Mouse (Mus musculus) heart, embryonic 11.5 days (tissue): ENCODE measurements around the gene Sufu. TPM values are rescaled to one million over a fixed set of nuclear protein-coding genes. Genes with fewer than 3 reads are reported as not detected.

ENCODE experiments used
- ATAC-seq: fragments of 200-750 bp; cut with Nextera tagmentation; replicated peaks from 2 replicates; pipeline ENCODE4 v1.8.0; 2017; ENCODE audit warnings: moderate library complexity; ENCODE audit not compliant: insufficient number of reproducible peaks, low FRiP score, low TSS enrichment
- H3K27ac ChIP-seq: fragments of 300-500 bp; sonication (generic); 2 replicates; pipeline ENCODE4 v1.5.1; 2014; ENCODE audit warnings: mild to moderate bottlenecking, low read depth, low read length
- H3K27me3 ChIP-seq: fragments of 300-500 bp; sonication (generic); 2 replicates; pipeline ENCODE4 v1.6.1; 2014; ENCODE audit warnings: mild to moderate bottlenecking, low read length, mixed read lengths; ENCODE audit not compliant: control insufficient read depth, insufficient read depth
- H3K36me3 ChIP-seq: fragments of 300-500 bp; sonication (generic); 2 replicates; pipeline ENCODE4 v1.6.1; 2014; ENCODE audit warnings: mild to moderate bottlenecking, low read length, moderate library complexity, mixed read lengths; ENCODE audit not compliant: control insufficient read depth, insufficient read depth
- H3K4me1 ChIP-seq: fragments of 300-500 bp; sonication (generic); 2 replicates; pipeline ENCODE4 v1.6.1; 2014; ENCODE audit warnings: low read length; ENCODE audit not compliant: control insufficient read depth, insufficient read depth
- H3K4me2 ChIP-seq: fragments of 300-500 bp; sonication (generic); 2 replicates; pipeline ENCODE4 v1.6.1; 2014; ENCODE audit warnings: mild to moderate bottlenecking, moderate library complexity
- H3K4me3 ChIP-seq: fragments of 300-500 bp; sonication (generic); 2 replicates; pipeline ENCODE4 v1.5.1; 2014; ENCODE audit warnings: low read depth, low read length
- H3K9ac ChIP-seq: fragments of 300-500 bp; sonication (generic); 2 replicates; pipeline ENCODE4 v1.6.1; 2014; ENCODE audit warnings: mild to moderate bottlenecking, low read depth, low read length, moderate library complexity
- H3K9me3 ChIP-seq: fragments of 300-500 bp; sonication (generic); replicated peaks from 2 replicates; pipeline ENCODE4 v1.6.1; 2016; ENCODE audit warnings: low read length; ENCODE audit not compliant: control insufficient read depth
- WGBS: fragments of 180-500 bp; shearing (Covaris S2); extraction: QIAGEN DNeasy Blood & Tissue Kit; methylation state at CpG from one replicate; pipeline ENCODE4 v1.1.7; 2014; ENCODE audit not compliant: insufficient replicate concordance; 5-methylcytosine and 5-hydroxymethylcytosine counted together
- polyA plus RNA-seq: library from polyadenylated mRNA; unstranded; fragments of >200 nt; fragmentation: Nextera tagmentation; extraction: Ambion mirVana; gene quantifications from 2 replicates; pipeline ENCODE4 v1.2.1, GENCODE M21; 2014

Gene Sufu
- polyA plus RNA-seq, 1 experiment from 2014 or later = 21.5 TPM

- Histone ChIP-seq H3K27me3 (no peaks in the 10 kb centered on the region), H3K9ac (no peak overlapping the region), H3K9me3 (no peaks in the 10 kb centered on the region), H3K36me3 (peaks cover 27% of the 10 kb centered on the region), H3K4me3 (no peak overlapping the region), H3K4me2 (no peak overlapping the region), H3K27ac (peak overlapping the region; percentile 16; the same call in 1 of the 2 replicates), H3K4me1 (peaks cover 73% of the 10 kb centered on the region)
- ATAC-seq = no peak
- 68% methylated on average over 3 of the region's 3 CpGs for WGBS
These were observed 112.0 kb downstream of the Sufu start for GRCm38 (mm10) chr19:46508738-46509137.

DNA sequence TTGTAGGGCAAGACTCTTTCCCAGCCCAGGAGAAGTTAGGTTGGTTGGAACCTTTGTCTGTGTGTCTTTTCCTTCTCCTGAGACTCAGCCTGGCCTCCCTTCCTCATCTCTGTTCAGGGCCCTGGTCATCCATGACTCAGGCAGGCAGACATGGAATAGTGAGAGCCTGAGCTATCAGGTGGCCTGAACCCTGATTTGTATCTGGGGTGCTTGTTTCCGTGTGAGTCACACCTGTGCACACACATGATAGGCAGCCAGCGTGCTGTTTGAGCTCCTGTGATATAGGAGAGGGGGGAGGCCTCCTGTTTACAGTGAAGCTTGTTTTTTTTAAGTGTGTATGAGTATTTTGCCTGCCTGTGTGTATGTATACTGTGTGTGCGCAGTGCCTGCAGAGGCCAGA, 112.5 kb downstream of the Sufu start:
- Histone ChIP-seq H3K27ac (peak overlapping the region; percentile 16; the same call in 1 of the 2 replicates), H3K4me3 (no peak overlapping the region), H3K4me1 (peaks cover 71% of the 10 kb centered on the region), H3K36me3 (peaks cover 32% of the 10 kb centered on the region), H3K9ac (no peak overlapping the region), H3K27me3 (no peaks in the 10 kb centered on the region), H3K4me2 (no peak overlapping the region), H3K9me3 (no peaks in the 10 kb centered on the region)
- whole genome bisulfite sequencing = 71% methylated on average over 3 of the region's 3 CpGs
- ATAC-seq = no peak

GRCm38 (mm10) chr19:46509736-46510135, 113.0 kb downstream of the Sufu start:
- ATAC-seq = no peak
- H3K9ac ChIP-seq = no peak overlapping the region
- no peak overlapping the region for H3K4me2 ChIP-seq
- no peaks in the 10 kb centered on the region for H3K27me3 ChIP-seq
- no peak overlapping the region for H3K27ac ChIP-seq
- no peak overlapping the region for H3K4me3 ChIP-seq
- peaks cover 67% of the 10 kb centered on the region for H3K4me1 ChIP-seq
- H3K9me3 ChIP-seq = no peaks in the 10 kb centered on the region
- 79% methylated on average over 4 of the region's 4 CpGs for WGBS
- peaks cover 37% of the 10 kb centered on the region for H3K36me3 ChIP-seq

GRCm38 (mm10) chr19:46510401-46510800, 113.7 kb downstream of the Sufu start:
- no peaks in the 10 kb centered on the region for H3K9me3 ChIP-seq
- H3K4me3 ChIP-seq = no peak overlapping the region
- peaks cover 44% of the 10 kb centered on the region for H3K36me3 ChIP-seq
- H3K27me3 ChIP-seq = no peaks in the 10 kb centered on the region
- H3K4me2 ChIP-seq = no peak overlapping the region
- no peak overlapping the region for H3K9ac ChIP-seq
- 0 out of 2 replicates have a peak overlapping the region, but pooled peaks have one; percentile 46 for H3K27ac ChIP-seq
- no peak for ATAC-seq
- 58% methylated on average over 5 of the region's 5 CpGs for WGBS
- H3K4me1 ChIP-seq = peaks cover 60% of the 10 kb centered on the region

- peak overlapping the region; percentile 15; the same call in 1 of the 2 replicates for H3K27ac ChIP-seq
- peaks cover 56% of the 10 kb centered on the region for H3K4me1 ChIP-seq
- no peak overlapping the region for H3K9ac ChIP-seq
- H3K9me3 ChIP-seq = no peaks in the 10 kb centered on the region
- no peak overlapping the region for H3K4me3 ChIP-seq
- no peak overlapping the region for H3K4me2 ChIP-seq
- WGBS = 59% methylated on average over 3 of the region's 3 CpGs
- no peak for ATAC-seq
- peaks cover 44% of the 10 kb centered on the region for H3K36me3 ChIP-seq
- H3K27me3 ChIP-seq = no peaks in the 10 kb centered on the region
These were observed 114.1 kb downstream of the Sufu start for GRCm38 (mm10) chr19:46510824-46511223.

GRCm38 (mm10) chr19:46511263-46511662, 114.6 kb downstream of the Sufu start:
- WGBS = 85% methylated on average over 10 of the region's 10 CpGs
- no peak for ATAC-seq
- H3K36me3 ChIP-seq = peaks cover 43% of the 10 kb centered on the region
- no peaks in the 10 kb centered on the region for H3K27me3 ChIP-seq
- H3K9ac ChIP-seq = no peak overlapping the region
- no peaks in the 10 kb centered on the region for H3K9me3 ChIP-seq
- peaks cover 52% of the 10 kb centered on the region for H3K4me1 ChIP-seq
- no peak overlapping the region for H3K4me2 ChIP-seq
- peak overlapping the region; percentile 15; the same call in 1 of the 2 replicates for H3K27ac ChIP-seq
- no peak overlapping the region for H3K4me3 ChIP-seq

DNA sequence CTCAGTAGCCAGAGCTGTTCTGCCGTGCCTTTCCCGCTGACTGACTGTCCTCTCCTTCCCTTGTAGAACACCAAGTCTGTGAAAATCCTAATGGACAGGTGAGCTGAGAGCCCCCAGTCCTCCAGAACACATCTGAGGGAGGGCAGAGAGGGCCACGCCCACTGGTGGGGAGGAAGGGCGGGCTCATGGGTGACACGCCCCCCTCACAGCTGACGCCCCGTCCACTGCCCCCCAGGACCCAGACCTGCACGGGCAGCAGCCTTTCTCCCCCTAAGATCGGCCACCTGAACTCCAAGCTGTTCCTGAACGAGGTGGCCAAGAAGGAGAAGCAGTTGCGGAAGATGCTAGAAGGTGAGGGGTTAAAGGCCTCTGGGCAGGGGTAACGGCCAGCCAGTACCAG, 117.7 kb downstream of the Sufu start:
- Histone ChIP-seq H3K4me3 (no peak overlapping the region), H3K4me1 (peaks cover 40% of the 10 kb centered on the region), H3K27ac (no peak overlapping the region), H3K9me3 (no peaks in the 10 kb centered on the region), H3K9ac (no peak overlapping the region), H3K27me3 (no peaks in the 10 kb centered on the region), H3K36me3 (peaks cover 34% of the 10 kb centered on the region), H3K4me2 (no peak overlapping the region)
- 85% methylated on average over 12 of the region's 12 CpGs for WGBS
- no peak for ATAC-seq

DNA sequence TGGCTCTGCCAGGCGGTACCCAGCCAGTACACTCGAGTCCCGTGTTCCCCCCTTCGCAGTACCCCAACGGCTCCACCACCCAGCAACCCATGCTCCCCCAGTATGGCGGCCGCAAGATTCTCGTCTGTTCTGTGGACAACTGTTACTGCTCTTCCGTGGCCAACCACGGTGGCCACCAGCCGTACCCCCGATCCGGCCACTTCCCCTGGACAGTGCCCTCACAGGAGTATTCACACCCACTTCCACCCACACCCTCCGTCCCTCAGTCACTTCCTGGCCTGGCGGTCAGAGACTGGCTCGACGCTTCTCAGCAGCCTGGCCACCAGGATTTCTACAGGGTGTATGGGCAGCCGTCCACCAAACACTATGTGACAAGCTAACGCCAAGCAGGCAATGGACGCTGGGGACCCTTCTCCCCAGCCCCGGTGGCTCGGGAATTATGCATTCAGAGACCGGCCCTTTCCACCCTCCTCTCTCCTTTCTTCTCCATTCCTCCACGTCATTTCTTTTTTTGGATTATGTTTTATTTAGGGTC, 118.7 kb downstream of the Sufu start:
- 90% methylated on average over 24 of the region's 24 CpGs for WGBS
- H3K27ac ChIP-seq = no peak overlapping the region
- H3K27me3 ChIP-seq = no peaks in the 10 kb centered on the region
- no peak overlapping the region for H3K4me3 ChIP-seq
- no peak for ATAC-seq
- peaks cover 30% of the 10 kb centered on the region for H3K4me1 ChIP-seq
- no peak overlapping the region for H3K4me2 ChIP-seq
- H3K9ac ChIP-seq = no peak overlapping the region
- no peaks in the 10 kb centered on the region for H3K9me3 ChIP-seq
- peaks cover 34% of the 10 kb centered on the region for H3K36me3 ChIP-seq
